Mouse (Mus musculus): ENCODE measurements around the gene Dgat2.

The Dgat2 gene

DNA sequence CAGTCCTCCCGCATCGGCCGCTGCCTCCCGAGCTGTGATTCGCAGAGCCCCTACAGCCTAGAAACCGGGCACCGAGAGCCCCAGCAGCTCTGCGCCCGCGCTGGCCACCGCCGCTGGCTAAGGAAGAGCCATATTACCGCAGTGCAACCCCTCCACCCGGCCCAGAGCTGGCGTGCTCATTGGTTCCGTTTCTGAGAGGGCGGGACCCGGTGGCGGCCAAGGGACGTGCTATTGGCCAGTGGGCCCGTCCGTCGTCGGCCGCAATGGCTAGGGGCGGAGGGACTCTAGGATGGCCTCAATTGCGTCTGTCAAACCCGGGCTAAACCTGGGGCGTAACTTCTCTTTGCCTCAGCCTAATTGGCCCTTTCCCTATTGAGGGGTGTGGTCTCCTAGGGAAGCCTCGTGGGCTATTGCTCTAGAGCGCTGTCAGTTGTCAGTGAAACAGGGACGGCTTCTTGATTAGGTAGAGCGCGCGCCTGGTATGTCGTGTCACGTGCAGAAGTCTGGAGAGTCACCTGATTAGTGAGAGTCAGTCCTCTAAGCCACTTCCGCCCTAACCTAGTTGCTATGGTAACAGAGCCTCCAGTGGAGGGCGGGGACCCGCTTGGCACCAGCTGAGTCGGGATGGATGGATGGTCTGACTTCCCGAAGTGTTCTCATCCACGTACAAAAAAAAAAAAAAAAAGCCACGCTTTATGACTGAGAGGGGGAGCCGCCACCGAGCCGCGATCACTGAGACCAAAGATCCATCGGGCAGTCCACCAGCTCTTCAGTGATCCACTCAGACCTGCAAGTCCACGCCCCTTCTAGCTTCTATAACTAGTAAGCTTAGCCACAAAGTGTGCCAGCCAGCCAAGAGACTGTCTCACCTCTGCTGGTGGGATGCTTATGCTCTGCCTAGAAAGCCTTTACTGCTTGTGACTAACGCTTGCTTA is 41.3 kb downstream of the Dgat2 start, which contains the start of gene Uvrag:
Gene Uvrag, minus strand, starts transcription at position 158 of the 935 bp plus-strand sequence.
- DNase-seq (ENCODE audit: low read depth in 1 of 2, low spot score in 2 of 2) = peak; percentile 99

DNA sequence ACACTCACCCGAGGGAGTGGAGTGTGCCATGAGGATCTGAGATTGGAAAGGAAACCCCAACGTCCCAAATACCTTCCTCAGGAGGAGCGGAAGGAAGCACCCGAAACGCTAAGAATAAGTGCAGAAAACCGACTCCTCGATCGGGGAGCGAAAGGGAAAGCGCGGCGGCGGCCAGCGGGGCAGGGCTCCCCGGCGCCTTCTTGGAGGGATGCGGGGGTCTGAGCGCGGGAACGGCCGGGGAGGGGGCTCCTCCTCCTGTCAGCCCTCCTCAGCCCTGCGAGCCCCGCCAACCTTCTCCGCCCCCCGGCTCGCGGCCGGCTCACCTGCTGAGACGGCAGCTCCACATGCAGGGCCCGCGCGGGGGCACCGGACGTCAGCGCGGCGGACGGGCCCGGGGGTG is 42.0 kb downstream of the Dgat2 start:
- no peak for DNase-seq (ENCODE audit: low read depth in 1 of 2, low spot score in 2 of 2)

- no peak for DNase-seq (ENCODE audit: low read depth in 1 of 2, low spot score in 2 of 2)
Measured at GRCm38 (mm10) chr7:99139841-99140491, 42.6 kb downstream of the Dgat2 start.

- DNase-seq (ENCODE audit: low read depth in 1 of 2, low spot score in 2 of 2) = no peak
Measured at GRCm38 (mm10) chr7:99137541-99137940, 45.0 kb downstream of the Dgat2 start.

DNA sequence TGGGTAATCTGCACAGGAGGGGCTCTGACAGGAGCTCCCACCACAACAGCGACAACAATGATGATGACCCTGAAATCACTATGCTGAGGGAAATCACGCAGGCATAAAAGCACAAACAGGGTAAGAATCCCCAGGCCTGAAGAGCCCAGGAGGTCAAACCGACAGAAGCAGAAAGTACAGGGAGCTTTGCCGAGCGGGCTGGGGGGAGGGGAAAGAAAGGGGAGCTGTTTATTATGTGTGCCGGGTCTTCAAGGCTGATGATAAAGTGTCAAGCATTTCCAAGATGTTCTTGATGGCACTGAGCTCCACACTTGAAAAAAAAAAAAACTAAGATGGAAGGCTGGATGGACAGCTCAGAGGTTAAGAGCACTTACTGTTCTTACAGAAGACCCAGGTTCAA is 45.7 kb downstream of the Dgat2 start:
- no peak for DNase-seq (ENCODE audit: low read depth in 1 of 2, low spot score in 2 of 2)

GRCm38 (mm10) chr7:99133811-99134402 is 48.6 kb downstream of the Dgat2 start:
- no peak for DNase-seq (ENCODE audit: low read depth in 1 of 2, low spot score in 2 of 2)

- DNase-seq (ENCODE audit: low read depth in 1 of 2, low spot score in 2 of 2) = no peak
Measured at GRCm38 (mm10) chr7:99132597-99132996, 49.9 kb downstream of the Dgat2 start.

DNA sequence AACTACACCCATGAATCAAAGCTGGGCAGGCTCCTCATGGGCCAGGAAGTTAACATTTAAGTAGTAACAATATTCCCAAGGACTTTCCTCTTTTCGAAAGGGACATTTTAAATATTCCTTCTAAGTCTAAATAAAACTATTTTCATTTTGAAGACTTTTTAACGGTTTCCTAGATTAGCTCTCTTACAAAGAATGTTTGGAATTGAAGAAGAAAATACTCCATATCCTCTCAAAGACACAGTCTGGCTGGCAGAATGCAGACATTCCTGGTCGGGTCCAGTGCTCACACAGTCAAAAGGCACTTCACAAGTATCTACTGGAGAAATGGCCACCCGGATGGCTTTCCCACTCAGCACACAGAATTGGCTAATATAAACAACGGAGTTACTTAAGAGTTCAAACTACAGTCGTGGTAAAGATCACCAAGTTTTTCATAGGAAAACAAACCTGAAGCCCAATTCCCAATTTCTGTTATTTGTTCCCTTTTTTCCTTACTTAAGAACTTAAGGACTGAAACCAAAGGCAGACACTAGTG is 50.6 kb downstream of the Dgat2 start:
- DNase-seq (ENCODE audit: low read depth in 1 of 2, low spot score in 2 of 2) = no peak

DNA sequence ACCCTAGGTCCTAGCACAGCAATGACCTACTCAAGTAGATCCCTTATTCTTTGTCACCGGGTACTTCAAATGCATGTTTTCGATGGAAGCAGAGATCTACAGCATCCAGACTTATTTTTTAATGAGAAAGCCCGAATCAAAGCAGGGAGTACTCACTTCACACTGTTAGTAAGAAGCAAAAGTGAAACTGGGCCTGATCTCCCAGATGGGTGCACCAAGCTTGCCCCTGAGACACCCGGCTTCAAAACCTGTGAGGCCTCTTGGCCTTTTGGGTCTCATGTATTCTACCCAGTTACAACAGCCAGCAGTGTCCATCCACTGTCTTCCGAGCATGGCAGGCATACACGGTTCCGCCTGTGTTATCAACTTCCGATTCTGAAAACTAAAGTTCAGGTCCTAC is 53.6 kb downstream of the Dgat2 start:
- no peak for DNase-seq (ENCODE audit: low read depth in 1 of 2, low spot score in 2 of 2)

DNA sequence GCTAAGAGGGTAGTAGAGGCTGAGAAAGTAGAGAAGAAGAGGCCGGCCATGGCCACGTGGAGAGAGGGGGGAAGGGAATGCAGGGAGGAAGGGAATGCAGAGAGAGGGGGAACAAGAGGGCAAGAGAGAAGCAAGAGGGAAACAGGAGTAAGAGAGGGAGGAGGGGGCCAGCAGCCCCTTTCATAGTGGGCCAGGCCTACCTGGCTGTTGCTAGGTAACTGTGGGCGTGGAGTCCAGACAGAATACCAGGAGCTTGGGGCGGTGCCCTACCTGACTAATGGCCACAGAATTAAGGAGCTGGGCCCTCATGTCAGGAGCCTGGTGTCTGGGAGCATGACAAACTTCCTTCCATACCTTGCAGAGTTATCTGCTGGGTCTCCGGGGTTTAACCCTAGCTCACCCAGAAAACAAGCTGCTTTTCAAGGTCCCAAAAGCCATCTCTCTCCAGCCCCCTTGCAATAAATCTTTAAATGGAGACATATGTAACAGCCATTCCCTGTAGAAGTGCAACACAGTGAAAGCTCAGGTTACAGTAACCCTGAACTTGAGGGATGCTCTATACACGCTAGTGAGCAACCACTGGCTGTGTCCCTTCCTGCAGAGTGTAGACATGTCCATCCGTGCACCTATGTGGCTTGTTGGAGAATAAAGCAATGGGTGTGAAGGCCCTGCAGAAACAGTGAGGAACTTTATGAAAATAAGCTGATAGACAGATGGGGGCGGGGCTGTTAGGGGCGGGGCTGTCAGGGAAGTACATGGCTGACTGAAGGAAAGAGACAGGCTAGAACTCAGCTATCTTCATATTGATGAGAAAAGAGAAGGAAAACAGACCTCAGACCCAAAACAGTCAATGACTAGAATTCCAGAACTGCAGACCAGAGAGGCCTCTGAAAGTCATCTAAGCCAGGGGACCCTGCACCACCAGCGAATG is 54.2 kb downstream of the Dgat2 start:
- no peak for DNase-seq (ENCODE audit: low read depth in 1 of 2, low spot score in 2 of 2)

DNA sequence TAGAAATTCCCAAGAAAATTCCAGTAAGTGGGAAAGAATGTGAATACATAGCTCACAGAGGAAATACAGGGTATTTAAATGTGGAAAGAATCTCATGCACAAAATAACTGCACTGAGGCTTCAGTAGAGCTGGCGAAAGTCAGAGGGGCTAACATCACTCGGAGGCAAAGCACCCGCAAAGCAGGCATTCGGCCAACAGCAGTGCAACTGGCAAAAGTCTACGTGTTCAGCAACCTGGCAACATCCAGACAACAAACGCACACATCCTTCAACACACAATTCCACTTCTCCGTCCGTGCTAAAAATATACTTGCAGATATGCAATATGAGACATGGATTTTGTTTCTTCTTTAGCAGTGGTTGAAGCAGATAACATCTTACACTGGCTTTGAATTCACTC is 56.5 kb downstream of the Dgat2 start:
- DNase-seq (ENCODE audit: low read depth in 1 of 2, low spot score in 2 of 2) = no peak

DNA sequence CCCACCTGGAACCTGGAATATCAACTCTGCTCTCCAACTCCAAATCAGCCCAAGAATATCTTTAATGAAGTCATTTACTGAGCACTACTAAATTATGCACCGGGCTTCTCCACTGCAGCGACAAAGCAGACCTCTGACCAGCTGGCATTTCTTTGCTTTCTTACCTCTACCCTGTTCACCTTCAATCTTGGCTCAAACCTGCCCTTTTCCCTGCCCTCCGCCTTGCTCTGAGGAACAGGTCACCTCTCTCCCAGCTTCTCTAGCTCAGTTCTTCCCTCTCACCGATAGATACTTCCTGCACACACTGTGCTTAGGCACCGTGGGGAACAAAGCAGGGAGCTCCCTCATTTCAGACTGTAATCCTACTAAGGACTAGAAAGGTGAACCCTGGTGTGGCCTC is 59.9 kb downstream of the Dgat2 start:
- no peak for DNase-seq (ENCODE audit: low read depth in 1 of 2, low spot score in 2 of 2)

- DNase-seq (ENCODE audit: low read depth in 1 of 2, low spot score in 2 of 2) = no peak
Measured at GRCm38 (mm10) chr7:99120865-99121521, 61.5 kb downstream of the Dgat2 start.

DNA sequence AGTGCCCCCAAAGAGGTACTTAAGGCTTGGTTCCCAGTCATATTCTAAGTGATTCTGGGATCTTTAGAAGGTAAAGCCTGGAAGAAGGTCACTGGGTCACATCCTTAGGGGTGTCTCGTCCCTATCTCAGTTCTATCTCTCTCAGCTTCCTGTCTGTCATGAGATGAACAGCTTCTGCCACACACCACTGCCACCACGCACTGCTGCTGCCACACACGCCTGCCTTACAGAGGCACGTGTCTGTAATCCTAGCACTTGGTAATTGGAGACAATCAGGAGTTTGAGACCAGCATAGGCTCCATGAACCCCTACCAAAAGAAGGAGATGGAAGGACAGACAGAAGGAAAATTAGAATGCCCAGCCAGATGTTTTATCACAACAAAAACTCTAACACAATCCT is 62.4 kb downstream of the Dgat2 start:
- DNase-seq (ENCODE audit: low read depth in 1 of 2, low spot score in 2 of 2) = no peak

DNA sequence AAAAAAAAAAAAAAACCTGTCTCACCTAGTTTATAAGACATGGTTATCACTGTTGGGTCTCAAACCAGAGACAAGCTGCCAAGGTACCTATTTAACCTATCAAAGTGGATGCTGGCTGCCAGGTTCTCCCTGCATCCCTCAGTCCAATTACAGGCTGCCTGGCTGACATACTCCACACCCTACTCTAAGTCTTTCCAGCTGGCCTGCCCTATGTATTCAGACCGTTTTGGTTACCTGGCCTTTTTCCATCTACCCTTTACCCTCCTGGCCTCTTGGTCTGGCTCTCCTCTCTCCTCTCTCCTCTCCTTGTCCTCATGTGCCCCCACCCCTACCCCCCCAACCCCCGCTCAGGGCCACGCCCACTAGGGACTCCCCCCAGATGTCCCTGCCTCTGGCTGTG is 65.7 kb downstream of the Dgat2 start:
- no peak for DNase-seq (ENCODE audit: low read depth in 1 of 2, low spot score in 2 of 2)

DNA sequence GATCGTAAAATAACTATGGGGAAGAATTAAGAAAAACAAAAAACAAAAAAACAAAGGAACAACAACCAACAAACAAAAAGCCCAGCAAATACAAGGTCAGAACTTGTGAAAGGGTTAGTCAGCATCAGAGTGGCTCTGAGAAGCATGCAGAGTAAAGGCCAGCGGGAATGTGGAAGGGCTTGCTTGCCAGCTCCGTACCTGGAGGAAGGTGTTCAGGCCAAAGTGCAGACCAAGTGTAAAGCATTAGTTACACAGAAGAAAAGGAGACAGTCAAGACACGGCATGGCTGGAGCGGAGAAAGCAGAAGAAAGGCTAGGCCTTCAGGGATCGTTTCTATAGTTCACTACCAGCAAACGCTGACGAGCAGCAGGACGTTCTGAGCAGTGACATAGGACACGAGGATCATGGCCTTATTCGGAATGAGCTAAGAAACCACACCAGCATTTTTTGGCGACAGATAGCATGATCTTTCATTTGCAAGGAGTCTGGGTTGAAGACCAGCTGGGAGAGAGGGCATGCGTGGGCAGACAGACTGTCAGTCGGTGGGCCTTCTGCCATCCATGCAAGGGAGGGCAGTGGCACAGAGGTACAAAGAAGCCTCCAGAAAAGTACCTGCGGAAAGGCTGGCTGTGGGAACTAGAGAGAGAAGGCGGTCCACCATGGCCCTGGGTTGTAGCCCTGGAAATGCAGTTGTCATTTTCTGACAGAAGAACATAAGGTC is 68.4 kb downstream of the Dgat2 start:
- DNase-seq (ENCODE audit: low read depth in 1 of 2, low spot score in 2 of 2) = no peak

DNA sequence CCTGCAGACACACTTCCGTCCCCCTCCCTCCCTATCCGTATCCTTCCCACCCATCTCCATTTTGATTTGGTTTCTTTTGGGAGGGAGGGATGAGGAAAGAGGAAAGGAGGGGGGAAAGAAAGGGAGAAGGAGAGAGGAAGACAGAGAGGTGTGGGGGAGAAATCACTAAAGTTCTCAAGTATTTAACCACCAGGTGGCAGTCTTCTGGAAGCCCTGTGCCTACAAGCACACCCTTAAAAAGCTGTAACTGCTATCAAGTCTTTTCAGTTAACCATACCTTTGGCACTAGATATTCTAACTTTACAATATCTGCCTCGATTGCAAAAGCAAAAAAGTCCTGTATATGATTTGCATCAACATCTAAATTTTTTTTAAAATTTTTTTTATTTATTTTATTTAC is 75.0 kb downstream of the Dgat2 start:
- no peak for DNase-seq (ENCODE audit: low read depth in 1 of 2, low spot score in 2 of 2)

DNA sequence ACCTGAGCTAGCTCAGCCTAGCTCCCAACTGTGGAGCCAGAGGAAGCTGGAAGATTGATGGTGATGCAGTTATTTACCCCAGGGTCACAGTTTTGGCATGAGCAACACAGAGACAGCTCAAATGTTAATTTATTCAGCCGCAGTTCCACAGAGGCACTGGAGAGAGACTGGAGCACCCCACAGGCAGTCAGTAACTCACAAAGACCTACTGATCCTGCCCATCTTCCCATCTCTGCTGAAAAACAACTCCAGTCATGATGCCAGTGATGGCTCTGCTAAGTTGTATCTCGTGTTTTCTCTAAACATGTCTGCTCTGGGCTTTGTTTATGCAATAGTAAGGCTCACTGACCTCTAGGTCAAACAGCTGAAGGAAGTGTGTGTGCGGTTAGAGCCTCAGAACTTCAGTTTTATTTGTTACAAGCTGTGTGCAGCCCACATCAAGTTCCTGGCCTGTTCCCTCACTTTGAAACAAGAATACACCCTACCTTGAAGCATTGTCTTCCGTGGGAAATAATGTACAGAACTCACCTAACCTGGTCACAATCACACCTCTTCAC is 75.7 kb downstream of the Dgat2 start:
- DNase-seq (ENCODE audit: low read depth in 1 of 2, low spot score in 2 of 2) = no peak

Measured in monocyte, adult 2 months (primary cell).